Mouse (Mus musculus) spleen, postnatal 0 days (tissue): ENCODE results near the gene Gm20877. TPM values are rescaled to one million over a fixed set of nuclear protein-coding genes. Genes with fewer than 3 reads are reported as not detected.

Experiments used
- polyA plus RNA-seq: library from polyadenylated mRNA; unstranded; fragments of >200 nt; fragmentation: Nextera tagmentation; extraction: Ambion mirVana; gene quantifications from 2 replicates; pipeline ENCODE4 v1.2.1, GENCODE M21; 2015

Gene Gm20877
- polyA plus RNA-seq: not detected in 2 replicates

GRCm38 (mm10) chrY:17093573-17093972, at the start of gene Gm20877:
TSS of gene Gm20877 (plus strand) at chrY:17093873.

